Mouse (Mus musculus) hindbrain, embryonic 14.5 days (tissue): ENCODE results near the gene Rnase9. TPM values are rescaled to one million over a fixed set of nuclear protein-coding genes. Genes with fewer than 3 reads are reported as not detected.

ENCODE experiments used
- ATAC-seq: fragments of 200-750 bp; cut with Nextera tagmentation; 2 replicates; pipeline ENCODE4 v1.8.0; 2017; ENCODE audit warnings: moderate number of reproducible peaks, mild to moderate bottlenecking, moderate TSS enrichment, moderate library complexity; ENCODE audit not compliant: low FRiP score
- DNase-seq: peaks from one replicate; pipeline ENCODE4 v3.0.0-alpha.2; 2015; ENCODE audit warnings: low spot score
- H3K27ac ChIP-seq: fragments of 300-500 bp; sonication (generic); 2 replicates; pipeline ENCODE4 v1.5.1; 2014; ENCODE audit warnings: mild to moderate bottlenecking, moderate library complexity
- H3K27me3 ChIP-seq: fragments of 300-500 bp; sonication (generic); 2 replicates; pipeline ENCODE4 v1.6.1; 2014; ENCODE audit warnings: mild to moderate bottlenecking, low read length, mixed read lengths; ENCODE audit not compliant: control insufficient read depth, insufficient read depth
- H3K36me3 ChIP-seq: fragments of 300-500 bp; sonication (generic); replicated peaks from 2 replicates; pipeline ENCODE4 v1.6.1; 2014; ENCODE audit not compliant: control insufficient read depth, insufficient read depth
- H3K4me1 ChIP-seq: fragments of 300-500 bp; sonication (generic); replicated peaks from 2 replicates; pipeline ENCODE4 v1.6.1; 2014; ENCODE audit warnings: antibody characterized with exemption, low read length, mixed read lengths; ENCODE audit not compliant: control insufficient read depth, insufficient read depth
- H3K4me2 ChIP-seq: fragments of 300-500 bp; sonication (generic); replicated peaks from 2 replicates; pipeline ENCODE4 v1.6.1; 2014; ENCODE audit warnings: mild to moderate bottlenecking, moderate library complexity
- H3K4me3 ChIP-seq: fragments of 300-500 bp; sonication (generic); replicated peaks from 2 replicates; pipeline ENCODE4 v1.5.1; 2014; ENCODE audit warnings: mild to moderate bottlenecking, low read length
- H3K9ac ChIP-seq: fragments of 300-500 bp; sonication (generic); 2 replicates; pipeline ENCODE4 v1.6.1; 2014
- H3K9me3 ChIP-seq: fragments of 300-500 bp; sonication (generic); 2 replicates; pipeline ENCODE4 v1.6.1; 2016; ENCODE audit warnings: low read length; ENCODE audit not compliant: control insufficient read depth
- WGBS: fragments of 180-500 bp; shearing (Covaris S2); extraction: QIAGEN DNeasy Blood & Tissue Kit; methylation state at CpG from one replicate; pipeline ENCODE4 v1.1.7; 2014; 5-methylcytosine and 5-hydroxymethylcytosine counted together
- polyA plus RNA-seq: library from polyadenylated mRNA; unstranded; fragments of >200 nt; fragmentation: Nextera tagmentation; extraction: Ambion mirVana; gene quantifications from 2 replicates; pipeline ENCODE4 v1.2.1, GENCODE M21; 2014

Gene Rnase9
- polyA plus RNA-seq, 1 experiment from 2014 or later = not detected

GRCm38 (mm10) chr14:50997999-50998666 lies 43.5 kb downstream of the Rnase9 start:
- 87% methylated on average over 2 of the region's 2 CpGs for WGBS
- H3K9me3 ChIP-seq = no peaks in the 10 kb centered on the region
- no peak overlapping the region for H3K9ac ChIP-seq
- no peak overlapping the region for H3K4me3 ChIP-seq
- no peak for ATAC-seq
- H3K4me2 ChIP-seq = no peak overlapping the region
- H3K36me3 ChIP-seq = no peaks in the 10 kb centered on the region
- H3K4me1 ChIP-seq = no peaks in the 10 kb centered on the region
- no peak overlapping the region for H3K27ac ChIP-seq
- no peaks in the 10 kb centered on the region for H3K27me3 ChIP-seq
- DNase-seq = no peak

GRCm38 (mm10) chr14:50997088-50997487 lies 44.6 kb downstream of the Rnase9 start:
- Histone ChIP-seq H3K27me3 (no peaks in the 10 kb centered on the region), H3K4me2 (no peak overlapping the region), H3K9me3 (no peaks in the 10 kb centered on the region), H3K27ac (no peak overlapping the region), H3K4me1 (no peaks in the 10 kb centered on the region), H3K4me3 (no peak overlapping the region), H3K36me3 (no peaks in the 10 kb centered on the region), H3K9ac (no peak overlapping the region)
- WGBS = 77% methylated on average over 3 of the region's 3 CpGs
- no peak for ATAC-seq
- no peak for DNase-seq

- no peak for DNase-seq
- no peak for ATAC-seq
- Histone ChIP-seq H3K27me3 (no peaks in the 10 kb centered on the region), H3K9ac (no peak overlapping the region), H3K4me3 (no peak overlapping the region), H3K4me2 (no peak overlapping the region), H3K36me3 (no peaks in the 10 kb centered on the region), H3K9me3 (no peaks in the 10 kb centered on the region), H3K4me1 (no peaks in the 10 kb centered on the region), H3K27ac (no peak overlapping the region)
- 84% methylated on average over 3 of the region's 3 CpGs for WGBS
Measured at GRCm38 (mm10) chr14:50991037-50991436, 50.6 kb downstream of the Rnase9 start.

Other genes starting within 250 kb of the Rnase9 start
- not detected in 2 replicates for gene Ccnb1ip1, start 234.1 kb downstream of the Rnase9 start, polyA plus RNA-seq
- 40.7 and 40.9 TPM in 2 replicates for gene Parp2, start 234.0 kb downstream of the Rnase9 start, polyA plus RNA-seq
- gene Tep1, start 171.3 kb downstream of the Rnase9 start, polyA plus RNA-seq = 3.3 TPM in 2 replicates
- gene Klhl33, start 144.4 kb downstream of the Rnase9 start, polyA plus RNA-seq = 1.2 and 1.3 TPM in 2 replicates
- 107 and 118 TPM in 2 replicates for gene Osgep, start 117.0 kb downstream of the Rnase9 start, polyA plus RNA-seq
- gene Apex1, start 116.9 kb downstream of the Rnase9 start, polyA plus RNA-seq = 165 and 171 TPM in 2 replicates
- gene Pip4p1, start 111.0 kb downstream of the Rnase9 start, polyA plus RNA-seq = 93.1 and 100.0 TPM in 2 replicates
- gene Pnp, start 110.8 kb downstream of the Rnase9 start, polyA plus RNA-seq = 23.2 and 23.9 TPM in 2 replicates
- 2.1 TPM in 1 of 2 replicates, not detected in the other for gene Gm49342, start 97.4 kb downstream of the Rnase9 start, polyA plus RNA-seq
- gene Pnp2, start 85.9 kb downstream of the Rnase9 start, polyA plus RNA-seq = 0.67 and 1.1 TPM in 2 replicates
- gene Rnase10, start 34.1 kb downstream of the Rnase9 start, polyA plus RNA-seq = 0.13 TPM in 1 of 2 replicates, not detected in the other
- not detected in 2 replicates for gene Rnase11, start 8.3 kb upstream of the Rnase9 start, polyA plus RNA-seq
- not detected in 2 replicates for gene Rnase12, start 15.8 kb upstream of the Rnase9 start, polyA plus RNA-seq
- gene Olfr750, start 32.6 kb upstream of the Rnase9 start, polyA plus RNA-seq = not detected in 2 replicates
- 17.0 and 18.2 TPM in 2 replicates for gene Rnase4, start 49.2 kb upstream of the Rnase9 start, polyA plus RNA-seq
- gene Ang, start 49.3 kb upstream of the Rnase9 start, polyA plus RNA-seq = 4.8 and 5.2 TPM in 2 replicates
- gene Eddm3b, start 72.6 kb upstream of the Rnase9 start, polyA plus RNA-seq = not detected in 2 replicates
- 0.39 and 0.41 TPM in 2 replicates for gene Rnase6, start 82.0 kb upstream of the Rnase9 start, polyA plus RNA-seq
- 0.50 and 0.54 TPM in 2 replicates for gene Rnase1, start 104.9 kb upstream of the Rnase9 start, polyA plus RNA-seq
- gene Rnase2b, start 120.4 kb upstream of the Rnase9 start, polyA plus RNA-seq = not detected in 2 replicates
- gene Ang2, start 157.3 kb upstream of the Rnase9 start, polyA plus RNA-seq = not detected in 2 replicates
- gene Ear14, start 161.5 kb upstream of the Rnase9 start, polyA plus RNA-seq = not detected in 2 replicates
- not detected in 2 replicates for gene Rnase2a, start 214.2 kb upstream of the Rnase9 start, polyA plus RNA-seq